Mouse (Mus musculus) cerebellum, adult 2 months (tissue): ENCODE data around the gene Defb9.

Experiments
- CTCF ChIP-seq: fragments of 200-500 bp; IDR thresholded peaks from 2 replicates; pipeline ENCODE4 v1.5.1; 2011; ENCODE audit warnings: low read depth, mild to moderate bottlenecking, control low read depth, low read length, moderate library complexity, borderline replicate concordance; ENCODE audit not compliant: insufficient read depth
- POLR2A ChIP-seq: fragments of 200-500 bp; IDR thresholded peaks from 2 replicates; pipeline ENCODE4 v1.6.1; 2011; ENCODE audit warnings: low read length, control low read depth, borderline replicate concordance; ENCODE audit not compliant: insufficient read depth

DNA sequence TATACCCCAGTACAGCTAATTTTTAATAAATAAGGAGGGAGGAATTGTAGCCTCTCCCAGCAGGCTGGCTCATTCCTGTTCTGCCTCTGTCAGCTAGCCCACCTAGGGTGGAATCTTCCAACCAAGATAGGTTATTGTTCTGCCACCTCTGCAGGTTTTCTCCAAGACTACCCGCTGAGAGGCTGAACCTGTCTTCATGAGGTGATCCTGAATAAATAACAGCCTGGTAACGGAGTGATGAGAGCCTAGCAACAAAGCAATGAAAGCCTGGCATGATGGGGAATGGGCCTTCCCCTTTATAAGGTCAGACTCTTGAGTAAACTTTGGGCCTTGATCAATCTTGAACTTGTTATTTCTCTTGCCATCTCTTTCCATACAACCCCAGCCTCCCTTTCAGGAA lies 27.3 kb upstream of the Defb9 start:
- no peak for TF ChIP-seq POLR2A
- TF ChIP-seq CTCF = no peak
